In genomic region chr3:107101456-107101786, GRCm38 (mm10) we compare ENCODE assay signal across 9 mouse cellular contexts. TPM values are rescaled to one million over a fixed set of nuclear protein-coding genes. Genes with fewer than 3 reads are reported as not detected.
DNase-seq lines count a peak whose midpoint lies in the region; ATAC-seq and TF ChIP-seq lines count a peak whose summit lies in the region.
"Had no signal": no experiment of that assay in that cellular context is flagged by ENCODE, and none has a peak within 500 bp of the region (broad histone marks: within the 10 kb centered on the region; RNA-seq: fewer than 3 reads in every experiment).

No protein-coding gene starts in this region.

- in situ Hi-C loops in ES-E14 (cut with MboI; ENCODE audit: low sequenced_read_pairs in 2 of 2, unreplicated experiment in 2 of 2), result no loop called here

- H3K27me3 ChIP-seq in kidney, embryonic 14.5 days (ENCODE audit: control insufficient read depth, insufficient read depth, low read length), result peaks cover 48% of the 10 kb centered on the region
- H3K27me3 ChIP-seq in hindbrain, embryonic 13.5 days, result peaks cover 36% of the 10 kb centered on the region
- peaks cover 47% of the 10 kb centered on the region for H3K27me3 ChIP-seq in liver, embryonic 16.5 days (ENCODE audit: control insufficient read depth, insufficient read depth, low read depth, low read length)

- peaks cover 3% of the 10 kb centered on the region; the same call in 1 of the 2 replicates for H3K4me1 ChIP-seq in kidney, embryonic 14.5 days (ENCODE audit: control insufficient read depth, insufficient read depth, low read length)
- H3K4me1 ChIP-seq in ES-E14 (ENCODE audit: control insufficient read depth in 2 of 2, insufficient read depth in 2 of 2, low read length in 2 of 2, poor library complexity in 1 of 2), result peaks cover 0 to 5% of the 10 kb centered on the region in 2 experiments; a peak in 1 of 4 replicates
- H3K4me1 ChIP-seq in hindbrain, embryonic 13.5 days (replicated peaks), result peaks cover 47% of the 10 kb centered on the region
- no peaks in the 10 kb centered on the region for H3K4me1 ChIP-seq in liver, embryonic 16.5 days (ENCODE audit: control insufficient read depth, low read depth, low read length)

- H3K4me2 ChIP-seq in kidney, embryonic 14.5 days (replicated peaks; ENCODE audit: low read depth, low read length), result peak overlapping the region; percentile 97
- H3K4me2 ChIP-seq in hindbrain, embryonic 13.5 days, result peak overlapping the region; percentile 88
- 0 out of 2 replicates have a peak overlapping the region, but pooled peaks have one; percentile 17 for H3K4me2 ChIP-seq in liver, embryonic 16.5 days (ENCODE audit: low read depth, low read length)

- under 1% methylated on average over 38 of the region's 41 CpGs for WGBS in kidney, embryonic 14.5 days
- WGBS in hindbrain, embryonic 13.5 days, result 0% methylated on average over 40 of the region's 41 CpGs
- WGBS in liver, embryonic 16.5 days (ENCODE audit: insufficient replicate concordance), result 1% methylated on average over 41 of the region's 41 CpGs

- peak overlapping the region; percentile 50 for H3K9ac ChIP-seq in kidney, embryonic 14.5 days (ENCODE audit: low read depth, low read length)
- H3K9ac ChIP-seq in ES-E14 (ENCODE audit: insufficient read depth, low read depth, low read length, poor library complexity, severe bottlenecking), result no peak overlapping the region
- peak overlapping the region; percentile 88 for H3K9ac ChIP-seq in hindbrain, embryonic 13.5 days
- H3K9ac ChIP-seq in liver, embryonic 16.5 days (ENCODE audit: low read depth, low read length), result no peak overlapping the region

- peak; percentile 48 for ATAC-seq in kidney, embryonic 14.5 days (ENCODE audit: low FRiP score, low TSS enrichment)
- peak; percentile 72 for ATAC-seq in hindbrain, embryonic 13.5 days (ENCODE audit: low FRiP score)
- ATAC-seq in liver, embryonic 16.5 days (ENCODE audit: low read depth), result no peak
- ATAC-seq: Patski had no signal

- no peaks in the 10 kb centered on the region for H3K36me3 ChIP-seq in kidney, embryonic 14.5 days (ENCODE audit: control insufficient read depth, insufficient read depth, low read length)
- no peaks in the 10 kb centered on the region for H3K36me3 ChIP-seq in ES-E14 (ENCODE audit: control insufficient read depth, insufficient read depth, low read length, poor library complexity, severe bottlenecking)
- peaks cover 10% of the 10 kb centered on the region; the same call in 1 of the 2 replicates for H3K36me3 ChIP-seq in hindbrain, embryonic 13.5 days
- H3K36me3 ChIP-seq in liver, embryonic 16.5 days (ENCODE audit: control insufficient read depth, insufficient read depth), result no peaks in the 10 kb centered on the region

- peak overlapping the region; percentile 56 for H3K4me3 ChIP-seq in kidney, embryonic 14.5 days (ENCODE audit: low read length)
- peak overlapping the region; percentile 63 to 65 for H3K4me3 ChIP-seq in ES-E14 (ENCODE audit: insufficient read depth in 1 of 2, low read depth in 1 of 2, low read length in 2 of 2, poor library complexity in 1 of 2, severe bottlenecking in 1 of 2)
- H3K4me3 ChIP-seq in hindbrain, embryonic 13.5 days, result peak overlapping the region; percentile 76
- peak overlapping the region; percentile 12 for H3K4me3 ChIP-seq in liver, embryonic 16.5 days (ENCODE audit: low read depth, low read length)

- no peaks in the 10 kb centered on the region for H3K9me3 ChIP-seq in kidney, embryonic 14.5 days (ENCODE audit: control insufficient read depth, low read length)
- H3K9me3 ChIP-seq in ES-E14 (ENCODE audit: control insufficient read depth, insufficient read depth, low read depth, low read length), result no peaks in the 10 kb centered on the region
- no peaks in the 10 kb centered on the region for H3K9me3 ChIP-seq in hindbrain, embryonic 13.5 days
- H3K9me3 ChIP-seq in liver, embryonic 16.5 days (replicated peaks; ENCODE audit: control insufficient read depth, low read length), result no peaks in the 10 kb centered on the region

- H3K27ac ChIP-seq in kidney, embryonic 14.5 days (ENCODE audit: low read depth, low read length), result no peak overlapping the region
- H3K27ac ChIP-seq in ES-E14 (ENCODE audit: insufficient read depth, low read depth, low read length, poor library complexity, severe bottlenecking), result no peak overlapping the region
- peak overlapping the region; percentile 89 for H3K27ac ChIP-seq in hindbrain, embryonic 13.5 days
- H3K27ac ChIP-seq in liver, embryonic 16.5 days (ENCODE audit: low read length), result no peak overlapping the region

- DNase-seq in kidney, adult 9 months, result no peak
- no peak for DNase-seq in ES-E14 (ENCODE audit: low read depth, low spot score)
- peak; percentile 92 for DNase-seq in cerebellum, postnatal 25 days
- DNase-seq in spleen, postnatal 36 days (ENCODE audit: low spot score in 2 of 2), result no peak
- DNase-seq in lung, postnatal 25 days (ENCODE audit: low spot score), result no peak

TF ChIP-seq in ES-E14, 5 proteins besides CTCF, POLR2A, EP300 and RAD21:
- TF ChIP-seq CHD2 (IDR thresholded peaks at IDR 0.05; ENCODE audit: low read depth, low read length) (no peak), ZC3H11A (IDR thresholded peaks at IDR 0.05; ENCODE audit: borderline replicate concordance, low read depth, low read length) (no peak), MAFK (IDR thresholded peaks at IDR 0.05; ENCODE audit: insufficient read depth, low read depth, low read length) (no peak), ZNF384 (IDR thresholded peaks at IDR 0.05; ENCODE audit: low read depth, low read length) (no peak), HCFC1 (IDR thresholded peaks at IDR 0.05; ENCODE audit: borderline replicate concordance, insufficient read depth, low read length) (no peak)

RNA-seq across cellular contexts. Expression of gene Kcna2, which starts 0.5 kb away (rescaled TPM):
- 0.08 and 0.20 TPM in 2 replicates for polyA plus RNA-seq in kidney, embryonic 14.5 days (2014; fragmentation: Nextera tagmentation; extraction: Ambion mirVana)
- total RNA-seq in ES-E14 (2012; rRNA removed), result under 0.01 TPM in 1 of 2 replicates, not detected in the other
- 1.2 and 1.3 TPM in 2 replicates for polyA plus RNA-seq in hindbrain, embryonic 13.5 days (2015; fragmentation: Nextera tagmentation; extraction: Ambion mirVana)
- polyA plus RNA-seq in liver, embryonic 16.5 days (2015; fragmentation: Nextera tagmentation; extraction: Ambion mirVana), result 0.12 and 0.13 TPM in 2 replicates

Comparison
In these comparisons a context has a peak if more than half of its experiments do, and no peak if none do; other contexts are left out.
1. H3K4me2 ChIP-seq: peak in every context shown above with its lines; median percentile 97 in kidney, embryonic 14.5 days; 88 in hindbrain, embryonic 13.5 days; 17 in liver, embryonic 16.5 days.
2. H3K4me3 ChIP-seq: peak in every context shown above with its lines; median percentile 76 in hindbrain, embryonic 13.5 days; 64 in ES-E14; 56 in kidney, embryonic 14.5 days; 12 in liver, embryonic 16.5 days.
3. H3K9ac ChIP-seq: peak in kidney, embryonic 14.5 days (single experiment) and hindbrain, embryonic 13.5 days (single experiment); none in ES-E14 (single experiment) and liver, embryonic 16.5 days (single experiment).
4. DNase-seq: peak in cerebellum, postnatal 25 days (2 of 2); none in kidney, adult 9 months (single experiment), ES-E14 (single experiment), spleen, postnatal 36 days (0 of 2) and lung, postnatal 25 days (single experiment).